Mouse (Mus musculus): ENCODE measurements around the gene Pms1. TPM values are rescaled to one million over a fixed set of nuclear protein-coding genes. Genes with fewer than 3 reads are reported as not detected.

Gene Pms1
- 0.80 and 1.1 TPM in 2 replicates for polyA plus RNA-seq (2012; rRNA removed)

GRCm38 (mm10) chr1:53296581-53297383 lies at the start of gene Pms1, which contains the start of the genes Ormdl1 and Gm28778:
Gene Pms1, minus strand, starts transcription at chr1:53297018.
Gene Ormdl1, plus strand, starts transcription at chr1:53297095.
Gene Gm28778, plus strand, starts transcription at chr1:53297111.

GRCm38 (mm10) chr1:53312989-53313967 lies 16.5 kb upstream of the Pms1 start, which contains the start of gene Osgepl1:
Gene Osgepl1, plus strand, starts transcription at chr1:53313624.

GRCm38 (mm10) chr1:53187536-53187935 lies 109.3 kb downstream of the Pms1 start, which contains the start of gene 1700019A02Rik:
Gene 1700019A02Rik, minus strand, starts transcription at chr1:53187636.

Other genes with a start within 250 kb of the Pms1 start
- not detected in 2 replicates for gene Mstn, start 235.4 kb downstream of the Pms1 start, polyA plus RNA-seq (2012; rRNA removed)
- gene 1700019A02Rik, start 109.4 kb downstream of the Pms1 start, polyA plus RNA-seq (2012; rRNA removed): not detected in 2 replicates
- 3.5 and 4.3 TPM in 2 replicates for gene Ormdl1, start 77 bp upstream of the Pms1 start, polyA plus RNA-seq (2012; rRNA removed)
- gene Gm28778, start 93 bp upstream of the Pms1 start, polyA plus RNA-seq (2012; rRNA removed): 20.6 and 26.4 TPM in 2 replicates
- gene Osgepl1, start 16.6 kb upstream of the Pms1 start, polyA plus RNA-seq (2012; rRNA removed): 1.3 and 1.5 TPM in 2 replicates
- gene Asdurf, start 55.6 kb upstream of the Pms1 start, polyA plus RNA-seq (2012; rRNA removed): not detected in 2 replicates
- gene Gm28551, start 55.6 kb upstream of the Pms1 start, polyA plus RNA-seq (2012; rRNA removed): not detected in 2 replicates
- gene Asnsd1, start 55.7 kb upstream of the Pms1 start, polyA plus RNA-seq (2012; rRNA removed): 3.1 and 3.2 TPM in 2 replicates